Mouse (Mus musculus) layer of hippocampus, adult 9-10 months (tissue): ENCODE results near the gene Dpagt1.

Experiments used
- DNase-seq: peaks from one replicate; pipeline ENCODE4 v3.0.0; 2022; ENCODE audit warnings: low spot score

The Dpagt1 gene

DNA sequence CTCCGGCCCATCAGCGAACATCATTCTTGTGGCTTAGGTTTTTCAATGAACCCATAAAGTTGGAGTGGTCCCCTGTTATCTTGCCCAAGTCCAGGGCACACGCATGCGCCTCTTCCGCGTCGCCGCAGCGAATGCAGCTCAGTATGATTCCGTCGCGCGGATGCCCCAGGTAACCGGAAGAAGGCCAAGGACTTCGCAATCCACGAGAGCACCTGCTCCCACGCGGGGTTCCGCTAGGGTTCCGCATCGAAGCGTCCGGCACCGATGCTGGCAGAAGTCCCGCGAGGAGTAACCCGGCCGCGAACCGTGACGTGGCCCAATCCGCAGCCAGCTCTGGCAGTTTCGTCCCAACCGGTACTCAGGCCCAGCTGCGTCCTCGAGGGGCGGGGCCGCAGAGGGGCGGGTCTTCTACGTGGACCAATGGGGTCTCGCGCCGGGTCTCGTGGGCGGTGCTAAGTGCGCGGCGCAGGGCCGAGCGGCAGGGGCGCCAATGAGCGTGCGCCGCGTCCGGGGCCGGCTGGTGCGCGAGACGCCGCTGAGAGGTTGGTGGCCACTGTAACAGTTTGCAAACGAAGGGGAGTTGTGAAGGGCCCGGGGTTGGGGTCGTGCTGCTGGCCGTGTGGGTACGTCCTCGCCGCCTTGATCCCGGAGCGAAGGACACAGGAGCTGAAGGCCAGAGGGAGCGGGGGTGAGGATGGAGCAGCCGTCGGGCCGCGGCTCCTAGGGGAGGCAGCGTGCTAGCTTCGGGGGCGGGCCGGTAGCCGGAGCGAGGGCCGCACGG is 53.4 kb downstream of the Dpagt1 start, which contains the start of gene Hyou1:
Hyou1 (plus strand) TSS at position 437 of the 781 bp plus-strand sequence.
- DNase-seq = peak; percentile 97

DNA sequence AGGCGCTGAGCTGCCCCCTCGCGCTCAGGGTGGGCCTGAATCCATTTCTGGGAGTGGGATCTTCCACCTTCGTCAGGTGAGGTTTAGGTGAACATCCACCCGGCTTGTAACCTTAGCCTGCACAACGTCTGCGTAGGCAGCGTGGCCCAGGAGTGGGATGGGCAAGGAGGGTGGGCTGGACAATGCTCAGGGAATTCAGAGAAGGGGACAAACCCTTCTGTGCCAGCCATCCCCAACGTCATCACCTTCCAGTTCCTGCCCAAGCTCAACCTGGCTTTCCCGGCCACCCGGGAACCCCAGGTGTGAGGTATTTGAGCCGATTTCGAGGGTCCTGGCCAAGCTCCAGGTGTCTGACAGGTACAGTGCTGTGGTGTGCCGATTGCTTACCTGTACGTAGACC is 54.0 kb downstream of the Dpagt1 start:
- DNase-seq = no peak
